Mouse (Mus musculus) kidney, postnatal 0 days (tissue): ENCODE measurements at regions not wholly inside any gene's neighbourhood (a gene's known extent, or its start where the extent isn't known, plus 50 kb on each side); places are given as distances from the start of the nearest gene placed in this dataset.

Source experiments
- ATAC-seq: fragments of 200-750 bp; cut with Nextera tagmentation; replicated peaks from 2 replicates; pipeline ENCODE4 v1.8.0; 2017; ENCODE audit warnings: low read depth, moderate number of reproducible peaks, moderate TSS enrichment, moderate library complexity; ENCODE audit not compliant: low FRiP score
- DNase-seq: peaks from one replicate; pipeline ENCODE4 v3.0.0-alpha.2; 2016; ENCODE audit warnings: low spot score
- H3K27ac ChIP-seq: fragments of 300-500 bp; sonication (generic); 2 replicates; pipeline ENCODE4 v1.5.1; 2014; ENCODE audit warnings: mild to moderate bottlenecking
- H3K27me3 ChIP-seq: fragments of 300-500 bp; sonication (generic); 2 replicates; pipeline ENCODE4 v1.6.1; 2014; ENCODE audit warnings: low read length, mixed read lengths; ENCODE audit not compliant: insufficient read depth
- H3K36me3 ChIP-seq: fragments of 300-500 bp; sonication (generic); 2 replicates; pipeline ENCODE4 v1.6.1; 2014; ENCODE audit warnings: low read length, mixed read lengths; ENCODE audit not compliant: insufficient read depth
- H3K4me1 ChIP-seq: fragments of 300-500 bp; sonication (generic); replicated peaks from 2 replicates; pipeline ENCODE4 v1.6.1; 2014; ENCODE audit warnings: antibody characterized with exemption, low read length, mixed read lengths; ENCODE audit not compliant: insufficient read depth
- H3K4me2 ChIP-seq: fragments of 300-500 bp; sonication (generic); 2 replicates; pipeline ENCODE4 v1.6.1; 2014; ENCODE audit warnings: mild to moderate bottlenecking, low read length, moderate library complexity, mixed read lengths
- H3K4me3 ChIP-seq: fragments of 300-500 bp; sonication (generic); replicated peaks from 2 replicates; pipeline ENCODE4 v1.5.1; 2014; ENCODE audit warnings: low read depth, low read length
- H3K9ac ChIP-seq: fragments of 300-500 bp; sonication (generic); 2 replicates; pipeline ENCODE4 v1.6.1; 2014; ENCODE audit warnings: low read depth, low read length
- H3K9me3 ChIP-seq: fragments of 300-500 bp; sonication (generic); replicated peaks from 2 replicates; pipeline ENCODE4 v1.6.1; 2016; ENCODE audit warnings: low read length, inconsistent platforms, mixed read lengths
- CTCF ChIP-seq: IDR thresholded peaks from 2 replicates; pipeline ENCODE4 v1.5.1; 2016; ENCODE audit warnings: antibody characterized with exemption, low read depth, mild to moderate bottlenecking, moderate library complexity
- WGBS: fragments of 180-500 bp; shearing (Covaris S2); extraction: QIAGEN DNeasy Blood & Tissue Kit; methylation state at CpG from one replicate; pipeline ENCODE4 v1.1.7; 2014; 5-methylcytosine and 5-hydroxymethylcytosine counted together

DNA sequence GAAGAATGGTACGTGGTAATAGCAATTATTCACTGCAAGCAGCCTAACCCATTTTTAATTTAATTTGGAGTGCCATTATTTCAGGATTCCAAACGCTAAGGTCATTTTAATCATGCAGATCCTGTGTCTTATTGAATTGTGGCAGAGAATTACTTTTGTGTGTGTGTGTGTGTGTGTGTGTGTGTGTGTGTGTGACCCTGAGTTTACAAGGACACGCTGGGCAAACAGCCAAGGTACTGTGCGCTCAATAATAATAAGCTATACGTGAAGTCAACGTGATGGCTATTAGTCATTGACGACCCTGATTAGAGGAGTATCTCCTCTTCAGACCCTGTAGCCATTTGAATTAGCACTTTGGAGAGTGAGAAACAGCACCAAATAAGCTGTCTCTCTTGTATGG, 144.1 kb downstream of the Klf7 start:
- WGBS: 74% methylated on average over 7 of the region's 7 CpGs

DNA sequence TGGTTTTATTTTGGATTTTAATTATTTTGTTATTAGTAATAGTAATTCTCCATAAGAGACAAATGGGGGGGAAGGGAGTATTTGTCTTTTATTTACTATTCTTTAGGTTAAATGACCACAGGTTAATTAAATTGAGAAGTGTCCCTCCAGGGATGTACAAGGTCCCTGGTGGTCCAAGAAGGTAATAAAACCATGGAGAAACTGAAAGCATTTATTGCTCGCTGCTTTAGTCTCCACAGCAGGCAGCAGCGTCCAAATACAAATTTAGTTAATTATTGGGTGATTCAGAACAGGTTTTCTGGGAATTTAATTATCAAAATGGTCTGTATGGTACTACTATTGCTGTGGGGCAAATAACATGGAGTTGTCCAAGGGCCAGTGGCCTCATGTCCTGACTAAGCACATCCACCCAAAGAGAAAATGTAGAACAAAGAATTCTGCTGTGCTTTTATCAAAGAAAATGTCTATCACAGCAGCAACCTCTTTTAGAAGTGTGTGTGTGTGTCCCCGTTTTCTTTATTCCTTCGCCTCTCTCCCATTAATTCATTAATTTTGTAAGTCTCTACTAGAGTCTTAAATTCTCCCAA, 144.7 kb downstream of the Klf7 start:
- 65% methylated on average over 4 of the region's 4 CpGs for WGBS
- Histone ChIP-seq H3K9me3 (no peaks in the 10 kb centered on the region), H3K27ac (no peak overlapping the region), H3K9ac (no peak overlapping the region), H3K27me3 (no peaks in the 10 kb centered on the region), H3K4me2 (no peak overlapping the region), H3K4me1 (no peaks in the 10 kb centered on the region), H3K4me3 (no peak overlapping the region), H3K36me3 (no peaks in the 10 kb centered on the region)
- no peak for TF ChIP-seq CTCF
- DNase-seq (no peak), ATAC-seq (no peak)

More for the DNA sequence above, 144.1 kb downstream of the Klf7 start:
- Histone ChIP-seq H3K36me3 (no peaks in the 10 kb centered on the region), H3K9me3 (no peaks in the 10 kb centered on the region), H3K4me3 (no peak overlapping the region), H3K27me3 (no peaks in the 10 kb centered on the region), H3K4me1 (no peaks in the 10 kb centered on the region), H3K9ac (no peak overlapping the region), H3K4me2 (no peak overlapping the region), H3K27ac (no peak overlapping the region)
- DNase-seq (no peak), ATAC-seq (no peak)
- no peak for TF ChIP-seq CTCF

DNA sequence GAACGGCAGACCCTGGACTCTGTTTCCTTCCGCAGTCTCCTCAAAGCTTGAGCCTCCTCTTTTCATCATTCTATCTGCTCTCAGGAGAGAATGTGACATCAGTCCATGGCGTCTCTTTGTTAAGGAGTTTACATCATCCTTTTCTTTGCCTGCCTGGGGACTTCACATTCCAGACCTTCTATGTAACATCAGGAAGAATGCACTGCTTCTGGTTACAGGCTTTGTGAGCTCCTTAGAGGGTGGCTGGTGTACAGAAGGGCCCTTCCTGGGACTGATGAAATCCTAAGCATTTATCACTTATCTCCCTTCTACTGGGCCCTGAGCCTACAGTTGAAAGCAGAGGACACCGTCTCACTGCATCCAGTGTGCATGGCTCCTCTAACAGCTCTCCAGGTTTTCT, 145.2 kb downstream of the Klf7 start:
- Histone ChIP-seq H3K36me3 (no peaks in the 10 kb centered on the region), H3K9ac (no peak overlapping the region), H3K4me3 (no peak overlapping the region), H3K4me2 (no peak overlapping the region), H3K9me3 (no peaks in the 10 kb centered on the region), H3K27me3 (no peaks in the 10 kb centered on the region), H3K4me1 (no peaks in the 10 kb centered on the region), H3K27ac (no peak overlapping the region)
- no peak for DNase-seq
- ATAC-seq: no peak
- no peak for TF ChIP-seq CTCF
- WGBS: 74% methylated on average over 4 of the region's 4 CpGs

DNA sequence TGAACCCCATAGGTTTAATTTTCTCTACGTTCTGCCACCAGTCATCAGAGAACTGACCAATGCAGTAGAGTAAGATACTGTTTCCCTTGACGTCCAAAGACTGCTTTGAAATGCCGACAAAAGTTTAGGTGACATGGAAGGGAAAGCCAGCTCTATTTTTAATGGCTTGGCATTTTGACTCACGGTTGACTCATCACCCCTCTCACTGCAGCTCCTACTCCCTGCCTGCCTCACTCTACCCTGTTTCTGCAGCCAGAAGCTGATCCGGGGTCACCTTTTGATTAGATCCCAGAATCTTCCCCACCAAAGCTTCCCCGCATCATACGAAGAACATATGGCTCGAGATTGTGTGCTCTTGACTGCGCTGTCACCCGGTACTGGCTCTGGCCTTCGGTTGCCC, 154.2 kb downstream of the Klf7 start:
- H3K4me1 ChIP-seq: no peaks in the 10 kb centered on the region
- H3K27ac ChIP-seq: no peak overlapping the region
- no peaks in the 10 kb centered on the region for H3K36me3 ChIP-seq
- ATAC-seq (no peak), DNase-seq (no peak)
- H3K4me2 ChIP-seq: no peak overlapping the region
- no peak overlapping the region for H3K4me3 ChIP-seq
- no peaks in the 10 kb centered on the region for H3K9me3 ChIP-seq
- no peak overlapping the region for H3K9ac ChIP-seq
- no peaks in the 10 kb centered on the region for H3K27me3 ChIP-seq
- no peak for TF ChIP-seq CTCF
- 85% methylated on average over 11 of the region's 11 CpGs for WGBS

DNA sequence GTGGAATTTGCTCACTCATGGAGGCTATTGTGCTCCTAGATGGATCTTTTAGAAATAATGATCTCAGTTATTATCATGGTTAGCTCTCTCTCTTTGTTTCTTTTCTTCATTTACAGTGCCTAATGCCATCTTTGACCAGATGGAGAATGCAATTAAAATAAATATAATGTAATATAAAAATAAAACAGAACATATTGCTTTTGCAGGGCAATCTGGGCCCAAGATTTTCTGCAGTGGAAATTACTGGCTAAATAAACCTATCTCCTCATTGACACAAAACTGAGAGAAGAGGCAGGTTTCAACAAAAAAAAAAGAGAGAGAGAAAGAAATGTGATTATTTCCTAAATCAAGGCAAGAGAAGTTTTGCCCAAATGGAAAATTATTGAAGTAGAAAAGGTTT, 156.6 kb downstream of the Klf7 start:
- no peak for TF ChIP-seq CTCF
- Histone ChIP-seq H3K9ac (no peak overlapping the region), H3K4me1 (no peaks in the 10 kb centered on the region), H3K4me3 (no peak overlapping the region), H3K36me3 (no peaks in the 10 kb centered on the region), H3K27ac (no peak overlapping the region), H3K4me2 (no peak overlapping the region), H3K27me3 (no peaks in the 10 kb centered on the region), H3K9me3 (no peaks in the 10 kb centered on the region)
- DNase-seq: no peak
- ATAC-seq: no peak

DNA sequence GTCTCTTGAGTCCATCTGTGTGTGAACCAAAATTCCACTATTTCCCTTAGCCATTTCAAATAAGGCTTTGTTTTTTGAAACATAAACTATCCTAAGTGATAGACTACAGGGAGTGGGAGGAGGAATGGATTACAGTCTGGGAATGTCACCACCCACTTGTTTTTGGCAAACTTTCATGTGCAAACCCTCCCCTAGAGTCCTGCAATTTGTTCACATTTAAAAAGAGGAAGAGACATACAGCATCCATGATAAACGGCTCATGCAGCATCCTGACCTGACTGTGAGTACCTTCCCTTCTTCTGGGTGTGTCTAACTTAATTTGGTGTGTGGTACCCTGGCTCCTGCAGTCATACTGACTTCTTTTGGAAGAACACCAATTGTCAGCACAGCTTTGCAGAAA, 157.6 kb downstream of the Klf7 start:
- 33% methylated on average over 1 of the region's 1 CpGs for WGBS
- no peak for TF ChIP-seq CTCF

DNA sequence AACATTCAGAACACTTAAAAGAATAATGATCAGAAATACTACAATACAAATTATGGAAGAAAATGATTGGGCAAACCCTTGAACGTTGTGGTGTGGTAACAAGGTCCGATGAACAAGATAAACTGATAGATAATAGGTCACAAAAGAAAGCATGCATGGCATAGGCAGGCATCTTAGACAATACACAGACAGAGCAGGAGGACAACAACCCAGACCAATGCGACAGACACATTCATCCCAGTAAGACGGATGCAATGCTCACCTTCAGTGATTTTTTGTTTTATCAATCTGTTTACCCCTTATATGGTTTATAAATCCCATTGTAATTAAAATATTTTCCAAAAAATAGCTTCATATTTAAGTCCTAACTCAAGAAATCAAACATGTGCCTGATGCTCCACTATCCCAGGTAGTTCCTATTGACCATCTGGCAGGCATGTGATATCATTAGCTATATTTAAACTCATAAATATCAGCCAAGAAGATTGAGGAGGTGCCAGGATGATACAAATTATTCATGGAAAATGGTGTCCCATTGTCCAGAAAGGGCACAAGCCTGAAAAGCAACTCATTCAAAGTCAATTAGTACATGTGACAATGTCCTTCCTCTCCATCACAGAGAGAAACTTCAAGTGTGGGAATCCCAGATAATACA, 166.3 kb downstream of the Klf7 start:
- 89% methylated on average over 4 of the region's 4 CpGs for WGBS
- H3K9me3 ChIP-seq: no peaks in the 10 kb centered on the region
- H3K27ac ChIP-seq: no peak overlapping the region
- no peak overlapping the region for H3K4me2 ChIP-seq
- no peaks in the 10 kb centered on the region for H3K36me3 ChIP-seq
- DNase-seq: no peak
- no peak for TF ChIP-seq CTCF
- H3K27me3 ChIP-seq: no peaks in the 10 kb centered on the region
- H3K4me1 ChIP-seq: no peaks in the 10 kb centered on the region
- ATAC-seq: no peak
- H3K4me3 ChIP-seq: no peak overlapping the region
- H3K9ac ChIP-seq: no peak overlapping the region

More for the DNA sequence above, 157.6 kb downstream of the Klf7 start:
- Histone ChIP-seq H3K27me3 (no peaks in the 10 kb centered on the region), H3K4me3 (no peak overlapping the region), H3K4me1 (no peaks in the 10 kb centered on the region), H3K4me2 (no peak overlapping the region), H3K36me3 (no peaks in the 10 kb centered on the region), H3K9ac (no peak overlapping the region), H3K27ac (no peak overlapping the region), H3K9me3 (no peaks in the 10 kb centered on the region)
- peak; percentile 76 for DNase-seq
- ATAC-seq: no peak
